Mouse (Mus musculus): ENCODE measurements around the gene Rad51b. TPM values are rescaled to one million over a fixed set of nuclear protein-coding genes. Genes with fewer than 3 reads are reported as not detected.
A peak's percentile ranks its signal among the peaks of the same experiment; 100 is the strongest.
"Not testable (repeated sequence)": the region's sequence is repeated elsewhere in the genome, so short reads cannot be mapped to it uniquely, and the experiment has no call there.

Rad51b gene
- total and polyA plus RNA-seq, 3 experiments: 1.6 to 45.5 (median 22.0) TPM

DNA sequence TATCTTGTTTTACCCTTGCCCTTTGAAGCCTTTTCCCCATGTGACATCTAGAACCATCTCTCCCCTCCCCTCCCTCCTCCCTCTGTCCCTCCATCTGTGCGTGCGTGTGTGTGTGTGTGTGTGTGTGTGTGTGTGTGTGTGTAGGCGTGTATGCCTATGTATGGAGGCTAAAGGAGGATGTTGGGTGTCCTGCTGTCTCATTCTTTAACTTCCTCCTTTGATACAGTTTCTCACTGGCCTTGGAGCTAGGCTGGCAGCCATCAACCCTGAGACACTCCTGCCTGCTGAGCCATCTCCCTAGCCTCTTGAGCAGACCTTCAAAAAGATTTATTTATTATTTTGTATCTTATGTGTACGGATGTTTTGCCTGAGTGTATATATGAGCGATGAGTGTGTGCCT lies 23.8 kb downstream of the Rad51b start:
- ATAC-seq (ENCODE audit: extremely low read depth, insufficient number of reproducible peaks, low FRiP score, poor library complexity, severe bottlenecking) (peak; percentile 63; the same call in 1 of the 2 replicates), DNase-seq (ENCODE audit: low spot score) (peak; percentile 10)
- Histone ChIP-seq H3K4me1 (ENCODE audit: insufficient read depth, low read depth, low read length) (peaks cover 15% of the 10 kb centered on the region), H3K36me3 (replicated peaks) (peaks cover 66% of the 10 kb centered on the region), H3K9me3 (replicated peaks) (no peaks in the 10 kb centered on the region), H3K4me3 (ENCODE audit: low read depth, low read length) (no peak overlapping the region), H3K27me3 (ENCODE audit: insufficient read depth, low read length) (no peaks in the 10 kb centered on the region)
- no peak for TF ChIP-seq POLR2AphosphoS5 (IDR thresholded peaks at IDR 0.05; ENCODE audit: insufficient replicate concordance, low read depth, low read length)

DNA sequence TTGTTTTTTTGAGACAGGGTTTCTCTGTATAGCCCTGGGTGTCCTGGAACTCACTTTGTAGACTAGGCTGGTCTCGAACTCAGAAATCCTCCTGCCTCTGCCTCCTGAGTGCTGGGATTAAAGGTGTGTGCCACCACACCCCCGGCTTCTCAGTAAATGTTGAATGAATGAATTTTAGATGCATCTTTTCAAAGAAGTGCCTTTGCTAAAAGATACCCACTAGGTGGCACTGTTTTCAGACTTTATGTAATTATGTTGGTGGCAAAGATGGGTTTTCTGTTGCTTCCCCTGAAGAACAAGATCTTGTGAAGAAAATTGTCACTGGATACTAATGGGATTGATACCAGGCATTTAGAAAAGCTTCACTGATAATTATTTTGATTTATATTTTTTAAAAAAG lies 25.5 kb downstream of the Rad51b start:
- not testable (repeated sequence) for H3K4me3 ChIP-seq (ENCODE audit: low read depth, low read length); H3K27me3 ChIP-seq (ENCODE audit: insufficient read depth, low read length); ATAC-seq (ENCODE audit: extremely low read depth, insufficient number of reproducible peaks, low FRiP score, poor library complexity, severe bottlenecking); H3K9me3 ChIP-seq (replicated peaks)
- Histone ChIP-seq H3K36me3 (replicated peaks) (peaks cover 70% of the 10 kb centered on the region), H3K4me1 (ENCODE audit: insufficient read depth, low read depth, low read length) (peaks cover 15% of the 10 kb centered on the region)
- peak; percentile 21 for DNase-seq (ENCODE audit: low spot score)
- peak; percentile 41; the same call in 1 of the 2 replicates for TF ChIP-seq CTCF (IDR thresholded peaks at IDR 0.05; ENCODE audit: low read depth, low read length)

DNA sequence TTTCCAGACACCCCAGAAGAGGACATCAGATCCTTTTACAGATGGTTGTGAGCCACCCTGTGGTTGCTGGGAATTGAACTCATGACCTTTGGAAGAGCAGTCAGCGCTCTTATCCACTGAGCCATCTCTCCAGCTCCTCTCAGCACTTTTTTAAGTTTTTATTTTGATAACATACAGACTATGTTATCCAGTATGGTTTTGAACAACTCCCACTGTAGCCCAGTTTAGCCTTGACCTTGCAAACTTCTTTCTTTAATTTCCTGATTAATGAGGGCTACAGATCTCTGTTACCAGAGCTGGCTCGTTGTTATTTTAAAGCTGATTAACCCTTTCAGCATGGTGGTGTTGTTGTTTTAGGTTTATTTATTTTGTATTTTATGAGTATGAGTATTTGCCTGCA lies 29.2 kb downstream of the Rad51b start:
- TF ChIP-seq GATA1 (IDR thresholded peaks at IDR 0.05; ENCODE audit: borderline replicate concordance, low read length) (no peak), CTCF (IDR thresholded peaks at IDR 0.05; ENCODE audit: low read depth, low read length) (no peak), POLR2AphosphoS5 (IDR thresholded peaks at IDR 0.05; ENCODE audit: insufficient replicate concordance, low read depth, low read length) (no peak), GATA2 (IDR thresholded peaks at IDR 0.05; ENCODE audit: borderline replicate concordance, low read depth, low read length) (no peak), TAL1 (conservative IDR thresholded peaks at IDR 0.05; ENCODE audit: low read depth, low read length) (no peak)
- DNase-seq (ENCODE audit: low spot score) (no peak), ATAC-seq (ENCODE audit: extremely low read depth, insufficient number of reproducible peaks, low FRiP score, poor library complexity, severe bottlenecking) (no peak)
- Histone ChIP-seq H3K27me3 (ENCODE audit: insufficient read depth, low read length) (no peaks in the 10 kb centered on the region), H3K36me3 (replicated peaks) (peaks cover 59% of the 10 kb centered on the region), H3K4me3 (ENCODE audit: low read depth, low read length) (no peak overlapping the region), H3K9me3 (replicated peaks) (no peaks in the 10 kb centered on the region), H3K4me1 (ENCODE audit: insufficient read depth, low read depth, low read length) (peaks cover 4% of the 10 kb centered on the region; the same call in 1 of the 2 replicates)

DNA sequence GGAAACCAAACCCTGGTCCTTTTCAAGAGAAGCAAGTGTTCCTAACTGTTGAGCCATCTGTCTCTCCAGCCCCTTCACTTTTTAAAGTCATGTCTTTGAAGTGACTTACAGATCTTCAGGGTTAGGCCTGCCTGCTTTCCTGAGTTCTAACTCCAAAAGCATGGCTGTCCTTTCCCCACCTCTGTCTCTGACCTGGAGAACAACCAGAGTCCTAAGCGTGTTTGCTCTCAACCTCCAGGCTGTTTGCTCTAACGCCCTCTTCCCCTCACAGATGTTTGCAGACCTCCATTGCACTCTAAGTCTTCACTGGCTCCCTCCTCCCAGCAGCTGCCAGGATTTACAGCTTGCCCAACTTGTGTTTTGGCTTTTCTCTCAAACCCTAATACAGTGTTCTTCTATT lies 29.7 kb downstream of the Rad51b start:
- no peaks in the 10 kb centered on the region for H3K9me3 ChIP-seq (replicated peaks)
- no peak overlapping the region for H3K4me3 ChIP-seq (ENCODE audit: low read depth, low read length)
- TF ChIP-seq GATA2 (IDR thresholded peaks at IDR 0.05; ENCODE audit: borderline replicate concordance, low read depth, low read length) (no peak), CTCF (IDR thresholded peaks at IDR 0.05; ENCODE audit: low read depth, low read length) (no peak), GATA1 (IDR thresholded peaks at IDR 0.05; ENCODE audit: borderline replicate concordance, low read length) (no peak), POLR2AphosphoS5 (IDR thresholded peaks at IDR 0.05; ENCODE audit: insufficient replicate concordance, low read depth, low read length) (no peak), TAL1 (conservative IDR thresholded peaks at IDR 0.05; ENCODE audit: low read depth, low read length) (no peak)
- ATAC-seq (ENCODE audit: extremely low read depth, insufficient number of reproducible peaks, low FRiP score, poor library complexity, severe bottlenecking) (no peak), DNase-seq (ENCODE audit: low spot score) (no peak)
- H3K27me3 ChIP-seq (ENCODE audit: insufficient read depth, low read length): no peaks in the 10 kb centered on the region
- peaks cover 58% of the 10 kb centered on the region for H3K36me3 ChIP-seq (replicated peaks)
- H3K4me1 ChIP-seq (ENCODE audit: insufficient read depth, low read depth, low read length): peaks cover 2% of the 10 kb centered on the region; the same call in 1 of the 2 replicates

DNA sequence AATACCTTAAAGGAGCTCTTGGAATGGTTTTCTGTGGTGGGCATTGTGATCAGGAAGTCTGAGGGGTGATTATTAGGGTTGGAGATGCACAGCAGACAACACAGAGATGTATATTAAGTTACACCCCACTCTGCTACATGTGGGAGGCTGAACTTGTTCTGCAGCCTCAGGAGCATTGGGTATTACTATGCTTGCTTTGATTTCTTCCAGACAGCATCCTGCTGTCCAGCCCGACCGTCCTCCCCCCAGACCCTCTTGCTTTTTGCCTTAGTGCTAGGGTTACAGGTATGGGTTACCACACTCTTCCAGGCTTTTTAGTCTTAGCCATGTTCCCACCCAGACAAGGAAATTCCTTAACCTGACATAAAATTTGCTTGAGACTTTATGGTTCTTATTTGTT lies 30.8 kb downstream of the Rad51b start:
- no peak for DNase-seq (ENCODE audit: low spot score)
- H3K4me3 ChIP-seq (ENCODE audit: low read depth, low read length): no peak overlapping the region
- H3K9me3 ChIP-seq (replicated peaks): no peaks in the 10 kb centered on the region
- ATAC-seq (ENCODE audit: extremely low read depth, insufficient number of reproducible peaks, low FRiP score, poor library complexity, severe bottlenecking): no peak
- H3K27me3 ChIP-seq (ENCODE audit: insufficient read depth, low read length): no peaks in the 10 kb centered on the region
- no peaks in the 10 kb centered on the region for H3K4me1 ChIP-seq (ENCODE audit: insufficient read depth, low read depth, low read length)
- peaks cover 62% of the 10 kb centered on the region for H3K36me3 ChIP-seq (replicated peaks)
- TF ChIP-seq TAL1 (conservative IDR thresholded peaks at IDR 0.05; ENCODE audit: low read depth, low read length) (no peak), GATA2 (IDR thresholded peaks at IDR 0.05; ENCODE audit: borderline replicate concordance, low read depth, low read length) (no peak), CTCF (IDR thresholded peaks at IDR 0.05; ENCODE audit: low read depth, low read length) (no peak)

DNA sequence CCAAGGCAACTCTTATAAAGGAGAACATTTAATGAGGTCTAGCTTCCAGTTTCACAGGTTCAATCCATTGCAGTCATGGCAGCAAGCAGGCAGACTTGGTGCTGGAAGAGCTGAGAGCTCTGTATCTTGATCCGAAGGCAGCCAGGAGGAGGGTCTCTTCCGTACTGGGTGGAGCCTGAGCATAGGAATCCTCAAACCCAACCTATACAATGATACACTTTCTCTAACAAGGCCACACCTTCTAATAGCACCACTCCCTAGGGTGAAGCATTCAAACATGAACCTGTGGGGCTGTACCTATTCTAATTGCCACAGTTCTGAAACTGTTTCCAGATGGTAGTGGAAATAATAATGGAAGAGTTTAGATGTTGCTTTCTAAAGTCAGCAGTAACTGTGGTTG lies 33.5 kb downstream of the Rad51b start:
- no peak overlapping the region for H3K4me3 ChIP-seq (ENCODE audit: low read depth, low read length)
- no peak for DNase-seq (ENCODE audit: low spot score)
- peaks cover 10% of the 10 kb centered on the region for H3K9me3 ChIP-seq (replicated peaks)
- no peaks in the 10 kb centered on the region for H3K4me1 ChIP-seq (ENCODE audit: insufficient read depth, low read depth, low read length)
- no peaks in the 10 kb centered on the region for H3K27me3 ChIP-seq (ENCODE audit: insufficient read depth, low read length)
- TF ChIP-seq GATA1 (IDR thresholded peaks at IDR 0.05; ENCODE audit: borderline replicate concordance, low read length) (no peak), GATA2 (IDR thresholded peaks at IDR 0.05; ENCODE audit: borderline replicate concordance, low read depth, low read length) (no peak), POLR2AphosphoS5 (IDR thresholded peaks at IDR 0.05; ENCODE audit: insufficient replicate concordance, low read depth, low read length) (no peak), CTCF (IDR thresholded peaks at IDR 0.05; ENCODE audit: low read depth, low read length) (no peak), TAL1 (conservative IDR thresholded peaks at IDR 0.05; ENCODE audit: low read depth, low read length) (no peak)
- peaks cover 72% of the 10 kb centered on the region for H3K36me3 ChIP-seq (replicated peaks)
- no peak for ATAC-seq (ENCODE audit: extremely low read depth, insufficient number of reproducible peaks, low FRiP score, poor library complexity, severe bottlenecking)

DNA sequence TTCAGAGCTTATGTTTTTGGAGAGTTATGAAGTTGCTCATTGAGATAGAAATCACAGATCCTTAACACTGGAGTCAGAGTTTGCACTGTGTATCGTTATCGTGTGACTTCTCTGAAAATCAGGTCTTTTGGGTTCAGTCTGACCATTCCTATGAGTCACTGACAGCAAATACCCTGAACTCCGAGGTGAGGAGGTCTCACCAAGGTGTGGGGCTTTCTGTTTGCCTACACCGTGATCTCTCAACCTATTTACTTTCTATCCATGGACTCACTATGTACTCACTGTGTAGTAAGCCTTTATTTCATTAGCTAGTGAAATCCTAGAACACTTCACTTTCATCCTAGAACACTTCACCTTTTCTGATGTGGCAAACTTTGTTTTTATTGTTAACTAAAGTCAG lies 34.6 kb downstream of the Rad51b start:
- Histone ChIP-seq H3K27me3 (ENCODE audit: insufficient read depth, low read length) (no peaks in the 10 kb centered on the region), H3K9me3 (replicated peaks) (peaks cover 10% of the 10 kb centered on the region), H3K36me3 (replicated peaks) (peaks cover 63% of the 10 kb centered on the region), H3K4me1 (ENCODE audit: insufficient read depth, low read depth, low read length) (no peaks in the 10 kb centered on the region), H3K4me3 (ENCODE audit: low read depth, low read length) (no peak overlapping the region)
- no peak for ATAC-seq (ENCODE audit: extremely low read depth, insufficient number of reproducible peaks, low FRiP score, poor library complexity, severe bottlenecking)
- no peak for TF ChIP-seq TAL1 (conservative IDR thresholded peaks at IDR 0.05; ENCODE audit: low read depth, low read length)
- TF ChIP-seq CTCF (IDR thresholded peaks at IDR 0.05; ENCODE audit: low read depth, low read length): no peak
- TF ChIP-seq GATA1 (IDR thresholded peaks at IDR 0.05; ENCODE audit: borderline replicate concordance, low read length): no peak
- no peak for TF ChIP-seq POLR2AphosphoS5 (IDR thresholded peaks at IDR 0.05; ENCODE audit: insufficient replicate concordance, low read depth, low read length)
- TF ChIP-seq GATA2 (IDR thresholded peaks at IDR 0.05; ENCODE audit: borderline replicate concordance, low read depth, low read length): no peak
- no peak for DNase-seq (ENCODE audit: low spot score)
